Mouse (Mus musculus) MEL (cell line): ENCODE results near the gene Oxsm.

Experiments used
- CTCF ChIP-seq, 3 experiments: IDR thresholded peaks in 2 of 3; conservative IDR thresholded peaks in 1 of 3; 2 replicates each; pipeline ENCODE4 v1.5.1; 2011 to 2012; ENCODE audit warnings: low read length in 3 of 3, low read depth in 2 of 3, mild to moderate bottlenecking in 2 of 3, improper control_type of control experiment in 1 of 3, inconsistent platforms in 1 of 3, mixed read lengths in 1 of 3, moderate library complexity in 1 of 3; ENCODE audit not compliant: control insufficient read depth in 1 of 3, insufficient read depth in 1 of 3, poor library complexity in 1 of 3, severe bottlenecking in 1 of 3
- EP300 ChIP-seq, 2 experiments: IDR thresholded peaks; 2 replicates each; pipeline ENCODE4 v1.6.1; 2011; ENCODE audit warnings: improper control_type of control experiment in 2 of 2, low read length in 2 of 2, low read depth in 1 of 2, mild to moderate bottlenecking in 1 of 2
- GATA1 ChIP-seq: IDR thresholded peaks from 2 replicates; pipeline ENCODE4 v1.6.1; 2011; ENCODE audit warnings: low read depth, low read length, improper control_type of control experiment
- POLR2A ChIP-seq, 2 experiments: IDR thresholded peaks; 2 replicates each; pipeline ENCODE4 v1.6.1; 2011 to 2012; ENCODE audit warnings: low read length in 2 of 2, mild to moderate bottlenecking in 2 of 2, control low read depth in 1 of 2, improper control_type of control experiment in 1 of 2, low read depth in 1 of 2, moderate library complexity in 1 of 2; ENCODE audit not compliant: control insufficient read depth in 1 of 2, insufficient read depth in 1 of 2, poor library complexity in 1 of 2
- RCOR1 ChIP-seq: IDR thresholded peaks from 2 replicates; pipeline ENCODE4 v1.6.1; 2012; ENCODE audit warnings: low read depth, mild to moderate bottlenecking, inconsistent platforms, low read length, improper control_type of control experiment

GRCm38 (mm10) chr14:16249171-16249874 lies at the start of gene Oxsm, which contains the start of gene Ngly1:
- TF ChIP-seq POLR2A (IDR thresholded peaks at IDR 0.05; ENCODE audit: control insufficient read depth in 1 of 2, insufficient read depth in 1 of 2, low read depth in 1 of 2, low read length in 2 of 2, poor library complexity in 1 of 2) (peak; percentile 94 to 100), EP300 (IDR thresholded peaks at IDR 0.05; ENCODE audit: low read depth in 1 of 2, low read length in 2 of 2) (no peak; a peak in 1 of 4 replicates), CTCF (IDR thresholded peaks at IDR 0.05 in 2 of 3, conservative IDR thresholded peaks at IDR 0.05 in 1 of 3; ENCODE audit: control insufficient read depth in 1 of 3, insufficient read depth in 1 of 3, low read depth in 2 of 3, low read length in 3 of 3, poor library complexity in 1 of 3, severe bottlenecking in 1 of 3) (no peak), RCOR1 (no peak), GATA1 (no peak)
